Mouse (Mus musculus): ENCODE measurements around the gene Gpr108.

The Gpr108 gene

DNA sequence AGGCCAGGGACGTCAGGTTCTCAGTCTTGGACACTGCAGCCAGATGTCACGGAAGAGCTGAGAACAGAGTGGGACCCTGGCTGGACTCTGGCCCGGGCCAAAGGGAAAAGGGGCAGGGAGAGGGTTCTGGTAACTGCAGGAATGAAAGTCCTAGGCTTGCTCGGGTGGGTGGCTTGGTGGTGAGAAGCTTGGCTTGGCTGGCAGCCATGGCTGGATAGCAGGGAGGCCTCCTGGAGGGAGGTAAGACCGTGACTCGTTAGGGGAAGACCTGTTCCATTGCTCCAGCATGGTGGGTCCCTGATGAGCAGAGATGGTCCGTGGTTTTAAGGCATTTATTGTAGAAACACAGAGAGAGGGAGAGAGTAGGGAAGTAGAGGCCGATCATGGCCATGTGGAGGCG is 23.1 kb upstream of the Gpr108 start:
- no peak for DNase-seq (ENCODE audit: low read depth, low spot score)

DNA sequence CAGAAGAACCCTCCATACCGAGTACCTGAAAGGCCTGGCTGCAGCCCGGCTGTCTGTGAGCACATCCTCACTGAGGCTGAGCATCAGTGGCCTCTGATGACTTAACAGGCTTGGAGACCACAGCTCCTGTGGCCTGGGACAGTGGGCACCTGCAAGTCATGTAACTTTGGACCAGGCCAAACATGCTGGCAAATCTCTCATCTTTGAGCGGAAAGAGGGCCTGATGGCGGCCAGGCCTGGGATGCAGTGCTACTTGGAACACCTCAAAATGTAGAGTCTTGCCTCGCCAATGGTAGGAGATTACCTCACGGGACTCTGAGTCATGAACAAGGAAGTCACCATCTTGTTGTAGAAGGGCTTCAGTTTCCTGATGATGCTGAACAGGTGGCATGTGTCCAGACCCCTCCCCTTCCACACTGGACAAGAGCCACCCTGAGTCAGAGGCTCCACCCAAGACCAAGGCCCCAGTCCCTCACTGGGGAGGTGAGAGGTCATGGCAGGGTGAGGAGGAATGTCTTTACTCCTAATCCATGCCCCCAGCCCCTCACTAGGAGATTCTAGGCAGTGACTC is 19.4 kb upstream of the Gpr108 start:
- DNase-seq (ENCODE audit: low read depth, low spot score), result no peak

DNA sequence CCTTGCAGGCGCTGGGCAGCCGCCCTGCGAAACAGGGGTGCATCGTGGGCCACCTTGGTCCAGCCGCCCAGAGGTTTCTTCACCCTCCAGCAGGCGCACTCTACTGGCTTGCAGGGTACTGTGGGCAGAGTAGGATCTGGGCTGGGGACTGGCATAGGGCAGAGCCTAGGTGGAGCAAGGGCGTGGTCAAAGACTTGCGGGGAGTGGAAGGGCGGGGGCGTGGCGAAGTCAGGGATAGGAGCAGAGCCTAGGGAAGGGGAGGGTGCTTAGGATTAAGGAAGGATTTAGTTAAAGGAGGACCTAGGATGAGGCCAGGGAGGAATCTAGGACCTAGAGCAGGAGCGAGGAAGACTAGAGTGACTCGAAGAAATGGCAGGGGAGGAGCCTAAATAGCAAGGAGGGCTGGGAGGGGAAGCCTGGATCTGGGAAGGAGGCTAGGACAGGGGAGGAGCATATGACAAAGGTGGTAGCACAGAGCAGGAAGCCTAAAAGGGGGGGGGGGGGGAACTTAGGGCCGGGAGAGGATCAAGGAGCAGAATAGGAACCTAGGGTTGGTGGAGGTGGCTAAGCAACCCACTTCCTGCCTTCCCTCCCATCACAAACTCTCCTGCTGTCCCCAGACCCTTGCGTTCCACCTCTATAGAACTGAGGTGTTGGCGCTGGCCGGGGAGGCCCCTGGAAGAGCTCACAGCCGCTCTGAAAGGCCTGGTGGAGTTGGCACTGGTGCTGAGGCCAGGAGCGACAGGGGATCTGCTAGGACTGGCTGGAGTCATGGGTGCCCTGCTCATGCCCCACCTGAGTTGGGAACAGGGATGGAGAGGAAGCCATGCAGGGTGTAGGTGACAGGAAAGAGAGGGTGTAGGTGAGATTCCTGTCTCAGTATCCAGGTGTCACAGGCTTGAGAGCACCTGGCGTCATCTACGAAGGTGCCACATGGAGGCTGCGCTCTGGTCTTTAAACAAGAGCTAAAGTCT is 17.0 kb upstream of the Gpr108 start:
- DNase-seq (ENCODE audit: low read depth, low spot score), result peak; percentile 54

DNA sequence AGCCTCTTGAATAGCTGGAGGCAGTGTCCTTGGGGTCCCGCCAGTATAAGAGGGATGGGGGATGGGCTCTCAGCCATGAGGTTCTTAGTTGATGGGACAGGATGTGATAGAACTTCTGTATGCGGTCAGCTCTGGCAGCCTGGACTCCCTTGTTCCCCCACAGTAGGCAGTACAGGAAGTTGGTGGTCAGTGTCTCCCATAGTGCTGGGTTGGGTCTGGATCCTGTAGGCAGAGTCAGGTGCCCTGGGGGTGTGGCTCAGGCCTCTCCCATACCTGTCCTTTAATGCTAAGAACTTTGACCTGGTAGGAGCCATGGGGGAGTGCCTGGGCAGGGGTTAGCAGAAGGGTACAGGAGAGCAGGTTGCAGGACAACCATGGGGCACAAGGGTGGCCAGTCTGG is 15.9 kb upstream of the Gpr108 start:
- no peak for DNase-seq (ENCODE audit: low read depth, low spot score)

DNA sequence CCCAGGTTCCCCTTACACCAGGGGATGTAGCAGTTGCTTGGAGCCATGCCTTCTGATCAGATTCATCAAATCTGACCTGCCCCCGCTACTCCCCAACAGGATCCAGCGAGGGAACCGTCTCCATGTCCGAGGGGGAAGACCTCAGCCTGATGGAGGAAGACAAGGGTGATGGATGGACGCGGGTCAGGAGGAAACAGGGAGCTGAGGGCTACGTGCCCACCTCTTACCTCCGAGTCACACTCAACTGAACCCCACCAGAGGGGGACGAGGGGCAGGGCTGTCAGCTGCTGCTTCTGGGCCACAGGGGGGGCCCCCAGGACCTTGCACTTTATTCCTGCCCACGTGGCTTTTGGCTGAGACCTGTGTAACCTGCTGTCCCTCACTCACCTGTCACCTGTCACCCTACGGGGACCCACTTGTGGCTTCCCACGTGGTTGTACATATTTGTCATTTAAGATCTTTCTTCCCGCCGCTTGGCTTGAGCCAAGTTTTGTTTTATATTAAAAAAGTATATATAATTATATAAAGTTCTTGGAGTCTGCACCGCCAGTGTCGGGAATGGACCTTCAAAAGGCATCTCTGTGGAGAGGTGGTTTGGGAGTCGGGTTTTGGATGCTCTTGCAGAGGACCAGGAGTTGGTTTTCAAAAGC is 14.8 kb upstream of the Gpr108 start:
- no peak for DNase-seq (ENCODE audit: low read depth, low spot score)

DNA sequence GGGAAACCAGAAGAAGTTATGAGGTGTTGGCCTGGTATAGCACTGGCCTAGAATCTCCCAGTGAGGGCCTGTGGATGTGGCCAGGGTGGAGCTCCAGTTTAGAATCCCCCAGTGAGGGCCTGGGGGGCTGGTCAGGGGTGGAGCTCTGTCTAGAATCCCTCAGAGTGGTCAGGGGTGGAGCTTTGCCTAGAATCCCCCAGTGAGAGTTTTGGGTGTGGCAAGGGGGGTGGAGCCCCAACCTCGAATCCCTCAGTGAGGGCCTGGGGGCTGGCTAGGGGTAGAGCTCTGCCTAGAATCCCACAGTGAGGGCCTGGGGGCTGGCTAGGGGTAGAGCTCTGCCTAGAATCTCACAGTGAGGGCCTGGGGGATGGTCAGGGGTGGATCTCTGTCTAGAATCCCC is 13.6 kb upstream of the Gpr108 start:
- DNase-seq (ENCODE audit: low read depth, low spot score), result no peak

DNA sequence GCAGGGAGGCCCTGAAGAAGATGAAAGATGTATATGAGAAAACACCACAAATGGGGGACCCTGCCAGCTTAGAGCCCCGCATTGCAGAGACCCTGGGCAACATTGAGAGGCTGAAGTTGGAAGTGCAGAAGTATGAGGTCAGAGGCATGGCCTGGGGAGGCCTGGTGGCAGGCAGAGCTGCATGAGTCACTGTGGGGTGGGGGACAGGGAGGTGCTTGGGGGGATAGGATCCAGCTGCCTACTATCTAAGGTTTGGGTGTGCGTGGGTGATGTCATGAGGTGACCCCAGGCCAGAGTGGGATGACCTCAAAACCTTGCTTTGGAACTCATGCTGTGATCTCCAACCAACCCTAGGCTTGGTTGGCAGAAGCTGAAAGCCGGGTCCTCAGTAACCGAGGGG is 13.0 kb upstream of the Gpr108 start:
- no peak for DNase-seq (ENCODE audit: low read depth, low spot score)

DNA sequence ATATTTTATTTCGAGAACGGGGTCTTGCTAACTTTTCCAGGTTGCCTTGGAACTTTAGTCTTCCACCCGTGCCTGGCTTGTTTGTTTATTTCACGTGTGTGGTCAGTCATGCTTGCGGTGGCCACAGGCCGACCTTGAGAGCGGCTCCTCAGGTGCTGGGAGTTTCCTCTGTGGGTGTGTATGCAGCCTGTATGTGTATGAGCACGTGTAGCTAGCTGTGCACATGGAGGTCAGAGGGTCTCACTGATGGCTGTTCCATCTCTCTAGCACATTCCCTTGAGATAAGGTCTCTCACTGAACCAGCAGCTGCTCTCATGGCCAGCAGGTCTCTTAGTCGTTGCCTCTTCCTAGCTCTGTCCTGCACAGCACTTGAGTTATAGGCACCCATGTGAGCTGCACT is 12.1 kb upstream of the Gpr108 start:
- DNase-seq (ENCODE audit: low read depth, low spot score), result no peak

DNA sequence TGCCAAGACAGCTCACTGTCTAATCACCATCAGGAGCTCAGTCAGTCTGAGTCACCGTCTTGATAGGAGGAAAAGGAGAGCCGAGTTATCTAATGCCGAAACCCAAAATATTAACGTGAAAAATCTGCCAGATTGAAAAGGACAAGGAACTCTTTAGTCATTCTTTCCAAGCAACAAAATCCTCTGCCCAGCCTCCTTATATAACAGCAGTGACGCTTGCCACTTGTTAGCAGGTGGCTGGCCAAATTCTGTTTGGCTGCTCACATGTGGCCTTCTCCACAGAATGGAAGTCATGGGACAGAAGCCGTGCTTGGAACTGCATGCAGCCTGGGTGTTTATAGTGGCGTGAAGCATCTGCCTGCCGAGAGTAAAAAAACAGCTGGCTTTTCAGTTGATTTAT is 11.5 kb upstream of the Gpr108 start:
- no peak for DNase-seq (ENCODE audit: low read depth, low spot score)

DNA sequence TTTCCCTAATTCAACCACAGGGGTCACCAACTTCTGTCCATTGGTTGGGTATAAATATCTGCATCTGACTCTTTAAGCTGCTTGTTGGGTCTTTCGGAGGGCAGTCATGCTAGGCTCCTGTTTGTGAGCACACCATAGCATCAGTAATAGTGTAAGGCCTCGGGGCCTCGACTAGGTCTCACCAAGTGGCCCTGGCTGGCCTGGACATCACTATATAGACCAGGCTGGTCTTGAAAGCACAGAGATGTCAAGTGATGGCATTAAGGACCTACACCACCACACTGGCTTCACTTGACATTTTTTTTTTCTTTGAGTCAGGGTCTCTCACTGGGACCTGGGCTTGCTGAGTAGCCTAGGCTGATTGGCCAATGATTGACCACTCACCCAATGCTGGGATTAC is 9.9 kb upstream of the Gpr108 start:
- no peak for DNase-seq (ENCODE audit: low read depth, low spot score)

DNA sequence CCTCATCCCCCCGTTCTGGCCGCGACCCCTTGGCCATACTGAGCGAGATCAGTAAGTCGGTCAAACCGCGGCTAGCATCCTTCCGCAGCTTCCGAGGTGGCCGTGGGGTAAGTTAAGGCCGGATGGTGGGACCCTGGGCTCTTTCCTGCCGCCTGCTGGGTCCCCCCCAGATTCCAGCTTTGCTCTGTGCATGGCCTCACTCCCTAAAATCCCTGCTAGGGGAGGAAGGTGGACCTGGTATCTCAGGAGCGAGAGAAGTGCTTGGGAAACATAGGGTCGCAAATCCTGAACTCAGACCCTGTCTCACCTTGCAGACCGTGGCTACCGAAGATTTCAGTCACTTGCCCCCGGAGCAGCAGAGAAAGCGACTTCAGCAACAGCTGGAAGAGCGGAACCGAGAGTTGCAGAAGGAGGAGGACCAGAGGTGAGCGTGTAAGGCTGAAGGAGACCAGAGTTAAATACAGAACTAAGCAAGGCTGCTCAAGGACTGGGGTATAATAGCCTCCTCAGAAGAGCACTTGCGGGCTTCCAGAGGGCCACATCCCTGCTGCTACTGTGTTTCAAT is 8.8 kb upstream of the Gpr108 start:
- DNase-seq (ENCODE audit: low read depth, low spot score), result no peak

DNA sequence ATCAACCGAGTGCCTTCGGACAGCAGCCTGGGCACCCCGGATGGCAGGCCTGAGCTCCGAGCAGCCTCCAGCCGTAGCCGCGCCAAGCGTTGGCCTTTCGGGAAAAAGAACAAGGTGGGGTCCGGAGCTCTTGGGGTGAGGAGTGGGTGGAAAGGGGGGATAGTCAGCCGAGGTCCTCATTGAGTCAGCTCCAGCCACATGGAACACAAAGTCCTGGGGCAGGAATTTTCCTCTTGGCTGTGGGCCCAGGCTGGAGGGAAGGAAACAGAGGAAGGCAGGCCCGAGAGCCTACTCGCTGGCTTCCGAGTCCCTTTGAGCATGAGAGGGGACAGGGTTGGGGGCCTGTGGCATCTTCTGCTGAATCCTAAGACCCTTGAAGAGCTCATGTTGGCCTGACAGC is 7.1 kb upstream of the Gpr108 start:
- DNase-seq (ENCODE audit: low read depth, low spot score), result no peak

DNA sequence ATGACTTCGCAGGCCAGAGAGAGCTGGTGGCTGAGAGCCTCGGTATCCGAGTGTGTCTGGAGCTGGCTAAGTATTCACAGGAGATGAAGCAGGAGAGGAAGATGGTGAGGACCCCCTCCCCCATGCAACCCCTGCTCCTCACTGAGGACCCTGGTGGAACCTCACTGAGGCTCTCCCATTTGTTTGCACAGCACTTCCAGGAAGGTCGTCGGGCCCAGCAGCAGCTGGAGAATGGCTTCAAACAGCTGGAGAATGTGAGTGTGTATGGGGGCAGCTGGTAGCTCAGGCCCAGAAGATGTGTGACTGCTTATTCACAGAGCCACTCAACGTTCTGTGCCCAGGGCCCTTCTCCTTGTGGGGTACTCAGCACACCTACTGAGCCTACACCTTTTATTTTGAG is 5.1 kb upstream of the Gpr108 start:
- no peak for DNase-seq (ENCODE audit: low read depth, low spot score)

DNA sequence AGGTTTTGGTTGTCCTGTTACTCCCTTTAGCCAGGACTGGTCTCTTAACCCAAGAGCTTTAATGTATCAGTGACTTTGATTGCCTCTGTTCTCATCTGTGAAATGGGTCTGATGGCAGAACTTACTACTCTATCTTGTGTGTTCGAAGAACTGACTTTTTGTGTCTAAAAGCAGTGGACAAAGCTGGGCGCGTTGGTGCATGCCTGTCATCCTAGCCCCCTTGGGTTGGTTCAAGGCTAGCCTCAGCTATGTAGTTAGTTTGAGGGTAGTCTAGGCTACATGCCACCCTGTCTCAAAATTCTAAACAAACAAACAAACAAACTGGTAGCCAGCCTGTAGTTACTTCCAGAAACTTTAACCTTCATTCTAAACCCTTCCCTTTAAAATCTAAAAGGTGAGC is 3.2 kb upstream of the Gpr108 start:
- DNase-seq (ENCODE audit: low read depth, low spot score), result no peak

DNA sequence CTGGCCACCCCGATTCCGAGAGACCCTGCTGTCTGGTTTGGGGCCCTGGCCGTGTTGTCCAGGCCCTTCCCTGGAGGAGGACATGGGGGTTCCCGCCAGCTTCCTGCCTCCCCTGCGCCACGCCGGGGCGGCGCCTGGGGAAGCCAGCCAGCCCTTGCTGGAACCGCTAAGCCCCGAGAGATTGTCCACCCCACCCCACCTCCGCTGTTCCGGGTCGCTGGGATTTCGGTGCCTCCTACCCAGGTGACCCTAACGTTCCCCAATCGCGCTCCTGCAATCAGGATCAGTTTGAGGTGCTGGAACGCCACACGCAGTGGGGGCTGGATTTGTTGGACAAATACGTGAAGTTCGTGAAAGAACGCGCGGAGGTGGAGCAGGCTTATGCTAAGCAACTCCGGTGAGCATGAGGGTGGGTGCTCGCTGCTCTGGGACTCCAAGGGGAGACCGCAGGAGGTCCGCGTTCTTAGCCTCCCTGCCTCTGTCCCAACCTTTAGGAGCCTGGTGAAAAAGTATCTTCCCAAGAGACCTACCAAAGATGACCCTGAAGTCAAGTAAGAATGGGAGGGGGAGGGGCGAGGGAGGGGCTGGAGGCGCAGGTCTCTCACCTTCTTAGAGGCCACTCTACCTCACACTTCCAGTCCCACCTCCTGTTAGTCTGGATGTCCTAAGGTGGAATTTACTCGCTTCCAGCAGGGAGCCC is 2.4 kb upstream of the Gpr108 start:
- peak; percentile 34 for DNase-seq (ENCODE audit: low read depth, low spot score)

DNA sequence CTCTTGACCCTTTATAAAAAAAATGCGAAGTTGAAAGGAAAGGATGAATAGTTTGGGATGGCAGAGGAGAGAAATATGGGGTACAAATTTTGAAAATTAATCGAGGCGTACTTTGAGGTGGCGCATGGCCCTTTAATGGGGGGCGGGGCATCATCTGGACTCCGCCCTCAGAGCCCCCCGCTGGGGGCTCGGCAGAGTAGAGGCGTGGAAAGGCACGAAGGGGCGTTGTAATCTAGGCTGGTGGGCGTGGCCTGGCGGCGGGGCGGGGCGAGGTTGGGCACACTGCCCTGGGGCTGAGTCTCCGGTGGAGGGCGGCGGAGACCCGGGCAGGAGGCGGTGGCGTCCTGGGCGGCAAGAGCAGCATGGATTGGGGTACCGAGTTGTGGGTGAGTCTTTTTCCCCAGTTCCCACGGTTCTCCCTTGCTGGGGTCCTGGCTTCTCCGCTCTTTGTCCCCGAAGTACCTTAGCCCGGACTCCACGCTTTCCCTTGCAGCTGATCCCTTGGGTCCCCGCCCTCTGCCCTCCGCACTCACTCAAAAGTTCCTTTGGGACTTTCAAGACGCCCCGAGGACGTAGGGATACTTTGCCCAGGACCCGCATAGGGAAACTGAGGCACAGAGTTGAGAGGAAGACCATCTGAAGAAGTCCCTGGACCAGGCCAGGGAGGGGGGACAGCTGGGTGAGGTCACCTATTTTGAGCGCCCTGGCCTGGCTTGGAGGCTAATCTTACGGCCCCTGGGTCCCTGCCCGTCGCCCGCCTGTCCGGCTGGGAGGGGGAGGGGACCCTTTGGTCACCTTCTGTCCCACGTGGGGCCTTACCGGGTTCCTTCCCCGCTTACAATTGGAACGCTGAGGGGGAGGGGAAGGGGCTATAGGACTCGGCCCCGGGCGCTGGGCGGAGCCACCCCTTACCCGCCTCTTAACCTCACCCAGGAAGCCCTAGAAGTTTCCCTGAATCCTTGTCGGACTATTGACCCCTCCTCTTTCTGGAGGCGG is 1.2 kb upstream of the Gpr108 start, which contains the start of gene Trip10:
Trip10 (plus strand) TSS at position 270 of the 996 bp plus-strand sequence.
- DNase-seq (ENCODE audit: low read depth, low spot score), result peak; percentile 95

DNA sequence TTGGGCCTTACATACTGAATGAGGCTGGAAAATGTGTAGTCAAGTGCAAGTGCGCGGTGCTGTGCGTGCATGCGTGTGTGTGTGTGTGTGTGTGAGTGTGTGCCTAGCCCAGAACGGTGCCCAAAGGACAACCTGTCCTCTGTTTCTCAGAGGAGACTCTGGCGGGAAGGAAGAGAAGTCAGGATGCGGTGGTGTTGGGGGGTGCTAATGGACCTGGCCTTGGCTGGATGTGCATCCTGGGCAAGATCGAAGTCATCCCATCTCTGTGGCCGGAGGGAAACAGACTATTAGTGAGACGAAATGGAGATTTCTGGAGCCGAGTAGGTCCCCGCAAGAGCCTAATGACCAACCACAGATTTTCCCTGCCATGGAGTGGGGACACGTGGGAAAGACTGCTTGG is 525 bp upstream of the Gpr108 start:
- DNase-seq (ENCODE audit: low read depth, low spot score), result peak; percentile 54

DNA sequence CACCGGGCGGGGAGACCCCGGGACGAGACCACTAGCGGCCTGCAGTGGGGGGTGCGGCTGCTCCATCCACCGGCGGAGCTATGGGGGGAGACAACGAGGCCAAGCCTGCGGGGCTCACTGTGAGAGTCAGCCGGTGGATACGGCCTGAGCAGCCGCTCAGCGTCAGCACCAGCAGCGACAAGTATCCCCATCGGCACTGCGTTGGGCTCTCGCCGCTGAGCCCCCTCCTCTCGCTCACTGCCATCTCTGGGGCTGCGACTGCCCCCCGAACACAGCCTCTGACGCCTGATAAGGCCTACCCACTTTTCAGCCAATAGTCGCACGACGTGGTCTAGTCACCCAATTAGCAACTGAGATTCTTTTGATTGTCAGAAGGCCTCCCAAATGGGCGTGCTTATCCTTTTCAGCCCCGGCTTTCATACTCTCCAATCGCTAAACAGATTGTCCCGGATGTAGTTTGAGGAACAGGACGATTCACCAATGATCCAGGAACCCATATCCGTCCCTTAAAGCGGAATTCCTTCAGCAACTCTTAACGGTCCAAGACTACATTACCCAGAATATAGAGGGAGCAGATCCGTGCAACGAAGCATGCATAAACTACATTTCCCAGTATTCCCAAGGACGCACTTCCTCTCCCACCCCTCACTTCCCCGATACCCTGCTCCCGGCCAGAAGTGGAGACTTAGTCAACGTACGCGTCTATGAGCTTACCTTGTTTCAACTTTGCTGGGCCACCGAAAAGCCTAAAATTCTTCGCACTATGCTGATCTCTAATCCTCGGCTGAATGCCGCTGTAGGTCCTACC is 649 bp downstream of the Gpr108 start:
- peak; percentile 95 for DNase-seq (ENCODE audit: low read depth, low spot score)

DNA sequence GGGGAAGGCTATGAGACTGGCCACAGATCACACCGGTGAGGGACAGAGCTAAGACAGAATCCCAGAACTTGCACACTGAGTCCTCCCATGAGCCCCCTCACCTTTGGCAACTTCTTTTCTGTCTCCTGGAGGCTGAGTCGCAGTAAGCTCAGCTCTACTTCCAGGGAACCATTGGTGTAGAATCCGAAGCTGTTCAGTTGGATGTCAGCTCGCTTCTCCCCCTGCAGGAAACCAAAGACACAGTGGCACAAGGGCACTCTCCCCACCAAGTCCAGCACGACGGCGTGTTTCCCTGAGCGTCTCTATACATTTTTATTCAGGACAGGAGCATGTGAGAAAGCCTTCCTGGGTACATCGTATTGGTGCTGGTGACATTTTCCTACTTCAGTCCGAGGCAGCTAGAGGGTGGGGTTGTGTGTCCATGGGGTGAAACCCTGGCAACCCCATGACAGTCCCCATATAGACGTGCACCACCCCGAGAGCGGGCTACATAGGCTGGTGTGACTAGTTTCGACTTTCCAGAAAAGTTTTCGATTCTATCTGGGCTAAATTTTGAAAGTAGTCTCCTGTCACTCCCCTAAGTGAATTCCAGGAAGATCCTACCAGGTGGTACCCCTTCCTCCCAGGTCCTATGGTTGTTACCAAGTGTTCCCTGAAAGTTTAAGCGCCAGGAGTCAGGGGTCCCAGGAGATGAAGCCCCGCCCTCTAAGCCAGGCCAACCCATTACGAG is 1.4 kb downstream of the Gpr108 start:
- peak; percentile 29 for DNase-seq (ENCODE audit: low read depth, low spot score)
